Mouse (Mus musculus): Measurements from ENCODE around the gene Ralgapa2. TPM values are rescaled to one million over a fixed set of nuclear protein-coding genes. Genes with fewer than 3 reads are reported as not detected.

The Ralgapa2 gene
- polyA plus RNA-seq, 1 experiment from 2014 or later: 3.6 TPM

GRCm38 (mm10) chr2:146331894-146332476, 180.2 kb downstream of the Ralgapa2 start:
- ATAC-seq (replicated peaks; ENCODE audit: low FRiP score, low read depth): no peak
- Histone ChIP-seq H3K27ac (no peak overlapping the region), H3K9ac (ENCODE audit: low read depth, low read length) (no peak overlapping the region), H3K36me3 (ENCODE audit: insufficient read depth, low read length) (no peaks in the 10 kb centered on the region), H3K4me1 (replicated peaks; ENCODE audit: insufficient read depth, low read length) (no peaks in the 10 kb centered on the region), H3K27me3 (ENCODE audit: insufficient read depth, low read length) (no peaks in the 10 kb centered on the region), H3K4me3 (replicated peaks; ENCODE audit: low read depth, low read length) (no peak overlapping the region), H3K4me2 (ENCODE audit: low read length) (no peak overlapping the region), H3K9me3 (replicated peaks; ENCODE audit: low read length) (no peaks in the 10 kb centered on the region)
- 69% methylated on average over 5 of the region's 5 CpGs for WGBS
- DNase-seq (ENCODE audit: low spot score): no peak
- TF ChIP-seq CTCF (IDR thresholded peaks at IDR 0.05; ENCODE audit: low read depth): no peak

GRCm38 (mm10) chr2:146330772-146331281, 181.3 kb downstream of the Ralgapa2 start:
- Histone ChIP-seq H3K4me2 (ENCODE audit: low read length) (no peak overlapping the region), H3K9me3 (replicated peaks; ENCODE audit: low read length) (no peaks in the 10 kb centered on the region), H3K27me3 (ENCODE audit: insufficient read depth, low read length) (no peaks in the 10 kb centered on the region), H3K36me3 (ENCODE audit: insufficient read depth, low read length) (no peaks in the 10 kb centered on the region), H3K27ac (no peak overlapping the region), H3K4me1 (replicated peaks; ENCODE audit: insufficient read depth, low read length) (no peaks in the 10 kb centered on the region), H3K4me3 (replicated peaks; ENCODE audit: low read depth, low read length) (no peak overlapping the region), H3K9ac (ENCODE audit: low read depth, low read length) (no peak overlapping the region)
- ATAC-seq (replicated peaks; ENCODE audit: low FRiP score, low read depth): no peak
- no peak for TF ChIP-seq CTCF (IDR thresholded peaks at IDR 0.05; ENCODE audit: low read depth)
- DNase-seq (ENCODE audit: low spot score): no peak
- WGBS: 38% methylated on average over 8 of the region's 8 CpGs

DNA sequence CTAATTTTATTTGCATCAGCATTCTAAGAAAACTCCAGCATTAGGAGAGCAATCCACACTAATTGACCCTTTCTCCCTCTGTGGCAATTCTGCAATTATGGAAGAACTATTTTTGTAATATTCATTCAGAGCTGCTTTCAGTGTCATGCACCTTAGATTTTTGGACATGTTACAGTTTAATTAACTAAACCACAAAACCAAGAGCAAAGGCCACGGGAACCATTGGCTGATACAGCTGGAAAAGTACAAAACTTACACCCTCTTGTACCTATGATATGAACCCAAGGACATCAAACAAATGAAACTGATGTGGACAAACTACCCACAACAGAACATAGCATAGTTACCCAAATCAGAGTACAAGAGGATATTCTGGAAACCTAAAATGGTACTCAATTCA, 182.0 kb downstream of the Ralgapa2 start:
- WGBS: 98% methylated on average over 1 of the region's 1 CpGs
- Histone ChIP-seq H3K9ac (ENCODE audit: low read depth, low read length) (no peak overlapping the region), H3K4me1 (replicated peaks; ENCODE audit: insufficient read depth, low read length) (no peaks in the 10 kb centered on the region), H3K4me3 (replicated peaks; ENCODE audit: low read depth, low read length) (no peak overlapping the region), H3K9me3 (replicated peaks; ENCODE audit: low read length) (no peaks in the 10 kb centered on the region), H3K4me2 (ENCODE audit: low read length) (no peak overlapping the region), H3K27ac (no peak overlapping the region), H3K27me3 (ENCODE audit: insufficient read depth, low read length) (no peaks in the 10 kb centered on the region), H3K36me3 (ENCODE audit: insufficient read depth, low read length) (no peaks in the 10 kb centered on the region)
- ATAC-seq (replicated peaks; ENCODE audit: low FRiP score, low read depth) (no peak), DNase-seq (ENCODE audit: low spot score) (no peak)
- TF ChIP-seq CTCF (IDR thresholded peaks at IDR 0.05; ENCODE audit: low read depth): no peak

GRCm38 (mm10) chr2:146326654-146327053, 185.5 kb downstream of the Ralgapa2 start:
- WGBS: 96% methylated on average over 1 of the region's 1 CpGs

DNA sequence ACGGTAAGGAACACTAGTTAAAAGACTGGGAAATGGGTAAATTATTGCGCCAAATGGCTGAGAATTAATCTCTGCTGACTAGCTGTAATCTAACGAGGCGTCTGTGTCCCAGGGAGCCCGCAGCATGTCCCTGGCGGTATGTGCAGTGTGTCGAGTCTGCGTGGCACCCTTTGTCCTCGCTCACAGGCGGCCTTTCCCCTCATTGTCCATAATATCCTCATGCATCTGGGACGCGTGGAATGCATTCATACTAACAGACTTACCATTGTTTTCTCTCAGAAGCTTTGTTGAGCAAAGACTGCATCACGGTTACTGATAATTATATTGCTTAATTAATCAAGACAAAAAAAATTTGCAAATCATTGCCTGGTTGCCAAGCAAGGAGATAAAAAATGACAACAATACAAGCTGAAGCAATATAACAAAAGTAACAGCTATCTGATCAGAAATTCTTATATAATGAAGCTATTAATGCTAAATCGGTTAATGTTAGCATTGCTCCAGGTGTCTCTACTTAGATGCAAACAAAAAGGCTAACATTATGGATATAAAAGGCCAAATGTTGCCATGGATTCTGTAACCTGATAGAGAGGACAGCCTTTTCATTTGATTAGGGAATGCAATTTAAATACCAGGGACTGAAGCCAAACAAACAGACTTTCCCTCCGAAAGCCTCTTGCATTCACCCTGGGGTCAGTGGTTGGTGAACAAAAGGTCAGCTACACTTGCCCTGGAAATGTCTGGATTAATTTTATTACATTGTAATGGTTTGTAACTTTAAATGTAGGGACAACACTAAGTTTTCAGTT, 187.0 kb downstream of the Ralgapa2 start:
- H3K9me3 ChIP-seq (replicated peaks; ENCODE audit: low read length): no peaks in the 10 kb centered on the region
- 72% methylated on average over 15 of the region's 15 CpGs for WGBS
- H3K27me3 ChIP-seq (ENCODE audit: insufficient read depth, low read length): no peaks in the 10 kb centered on the region
- no peak overlapping the region for H3K9ac ChIP-seq (ENCODE audit: low read depth, low read length)
- no peak overlapping the region for H3K4me2 ChIP-seq (ENCODE audit: low read length)
- ATAC-seq (replicated peaks; ENCODE audit: low FRiP score, low read depth) (no peak), DNase-seq (ENCODE audit: low spot score) (no peak)
- no peak overlapping the region for H3K4me3 ChIP-seq (replicated peaks; ENCODE audit: low read depth, low read length)
- no peaks in the 10 kb centered on the region for H3K36me3 ChIP-seq (ENCODE audit: insufficient read depth, low read length)
- H3K4me1 ChIP-seq (replicated peaks; ENCODE audit: insufficient read depth, low read length): no peaks in the 10 kb centered on the region
- no peak for TF ChIP-seq CTCF (IDR thresholded peaks at IDR 0.05; ENCODE audit: low read depth)
- H3K27ac ChIP-seq: no peak overlapping the region

More at GRCm38 (mm10) chr2:146326654-146327053, 185.5 kb downstream of the Ralgapa2 start:
- H3K4me3 ChIP-seq (replicated peaks; ENCODE audit: low read depth, low read length): no peak overlapping the region
- no peaks in the 10 kb centered on the region for H3K36me3 ChIP-seq (ENCODE audit: insufficient read depth, low read length)
- no peak for ATAC-seq (replicated peaks; ENCODE audit: low FRiP score, low read depth)
- no peak overlapping the region for H3K4me2 ChIP-seq (ENCODE audit: low read length)
- no peaks in the 10 kb centered on the region for H3K9me3 ChIP-seq (replicated peaks; ENCODE audit: low read length)
- no peak overlapping the region for H3K9ac ChIP-seq (ENCODE audit: low read depth, low read length)
- H3K27ac ChIP-seq: no peak overlapping the region
- H3K4me1 ChIP-seq (replicated peaks; ENCODE audit: insufficient read depth, low read length): no peaks in the 10 kb centered on the region
- no peak for TF ChIP-seq CTCF (IDR thresholded peaks at IDR 0.05; ENCODE audit: low read depth)
- no peaks in the 10 kb centered on the region for H3K27me3 ChIP-seq (ENCODE audit: insufficient read depth, low read length)
- DNase-seq (ENCODE audit: low spot score): no peak

GRCm38 (mm10) chr2:146324140-146324906, 187.8 kb downstream of the Ralgapa2 start:
- 89% methylated on average over 3 of the region's 3 CpGs for WGBS
- no peak overlapping the region for H3K4me2 ChIP-seq (ENCODE audit: low read length)
- DNase-seq (ENCODE audit: low spot score): no peak
- TF ChIP-seq CTCF (IDR thresholded peaks at IDR 0.05; ENCODE audit: low read depth): no peak
- no peaks in the 10 kb centered on the region for H3K4me1 ChIP-seq (replicated peaks; ENCODE audit: insufficient read depth, low read length)
- H3K36me3 ChIP-seq (ENCODE audit: insufficient read depth, low read length): no peaks in the 10 kb centered on the region
- no peak overlapping the region for H3K27ac ChIP-seq
- no peak overlapping the region for H3K4me3 ChIP-seq (replicated peaks; ENCODE audit: low read depth, low read length)
- H3K9me3 ChIP-seq (replicated peaks; ENCODE audit: low read length): no peaks in the 10 kb centered on the region
- H3K9ac ChIP-seq (ENCODE audit: low read depth, low read length): no peak overlapping the region
- no peaks in the 10 kb centered on the region for H3K27me3 ChIP-seq (ENCODE audit: insufficient read depth, low read length)
- ATAC-seq (replicated peaks; ENCODE audit: low FRiP score, low read depth): no peak

Data from kidney, postnatal 0 days (tissue).